In genomic region chr5:146809951-146810350, GRCm38 (mm10) we compare ENCODE assay signal across 22 mouse cellular contexts. TPM values are rescaled to one million over a fixed set of nuclear protein-coding genes. Genes with fewer than 3 reads are reported as not detected.
DNase-seq lines count a peak whose midpoint lies in the region; ATAC-seq lines count a peak whose summit lies in the region.
"Had no signal": no experiment of that assay in that cellular context is flagged by ENCODE, and none has a peak within 500 bp of the region (broad histone marks: within the 10 kb centered on the region; RNA-seq: fewer than 3 reads in every experiment).

No protein-coding gene starts in this region.

- ATAC-seq in frontal cortex, adult (ENCODE audit: low TSS enrichment), result peak; percentile 84
- ATAC-seq: activated CD4-positive, CD25-positive, alpha-beta regulatory T cell, adult 4 months; CD4-positive, CD25-positive, alpha-beta regulatory T cell, adult 4 months; forebrain, embryonic 14.5 days; forebrain, embryonic 16.5 days; Patski had no signal

- DNase-seq in frontal cortex, postnatal 36 days (ENCODE audit: low spot score in 2 of 2), result no peak
- peak; percentile 48 for DNase-seq in layer of hippocampus, adult 9-11 months
- no peak for DNase-seq in layer of hippocampus, postnatal 25 days (ENCODE audit: extremely low spot score in 1 of 2, low spot score in 1 of 2)
- DNase-seq in right cerebral cortex, adult 18-20 months, result peak; percentile 41
- no peak for DNase-seq in right cerebral cortex, postnatal 4 days
- DNase-seq: adrenal gland, adult 8-10 months; adrenal gland, postnatal 14 days; adrenal gland, postnatal 36 days; B cell, adult 2 months; cerebellum, adult 11 months; cerebellum, adult 18-20 months; cerebellum, adult 8-10 months; cerebellum, adult 9-11 months; cerebellum, postnatal 14 days; cerebellum, postnatal 36 days; embryo, embryonic 11 days had no signal

RNA-seq across cellular contexts. Expression of gene Usp12, which starts 15.1 kb away (rescaled TPM):
- total RNA-seq in layer of hippocampus, postnatal 25 days (2021), result 10 to 100 TPM; 58.2 to 58.9 TPM

RNA-seq across cellular contexts. Expression of gene Rpl21, which starts 22.7 kb away (rescaled TPM):
- 100 to 1,000 TPM; 191 to 202 TPM for total RNA-seq in layer of hippocampus, postnatal 25 days (2021)

RNA-seq across cellular contexts. Expression of gene Rasl11a, which starts 34.9 kb away (rescaled TPM):
- 10 to 100 TPM; 17.4 to 17.8 TPM for total RNA-seq in layer of hippocampus, postnatal 25 days (2021)

Comparison
In these comparisons a context has a peak if more than half of its experiments do, and no peak if none do; other contexts are left out.
1. DNase-seq: peak in layer of hippocampus, adult 9-11 months (single experiment) and right cerebral cortex, adult 18-20 months (single experiment); none in frontal cortex, postnatal 36 days (0 of 2), layer of hippocampus, postnatal 25 days (0 of 2) and right cerebral cortex, postnatal 4 days (single experiment).